Mouse (Mus musculus) hindbrain, embryonic 14.5 days (tissue): ENCODE measurements at regions not wholly inside any gene's neighbourhood (a gene's known extent, or its start where the extent isn't known, plus 50 kb on each side); places are given as distances from the start of the nearest gene placed in this dataset.

Source experiments
- ATAC-seq: fragments of 200-750 bp; cut with Nextera tagmentation; 2 replicates; pipeline ENCODE4 v1.8.0; 2017; ENCODE audit warnings: moderate number of reproducible peaks, mild to moderate bottlenecking, moderate TSS enrichment, moderate library complexity; ENCODE audit not compliant: low FRiP score
- DNase-seq: peaks from one replicate; pipeline ENCODE4 v3.0.0-alpha.2; 2015; ENCODE audit warnings: low spot score
- H3K27ac ChIP-seq: fragments of 300-500 bp; sonication (generic); 2 replicates; pipeline ENCODE4 v1.5.1; 2014; ENCODE audit warnings: mild to moderate bottlenecking, moderate library complexity
- H3K27me3 ChIP-seq: fragments of 300-500 bp; sonication (generic); 2 replicates; pipeline ENCODE4 v1.6.1; 2014; ENCODE audit warnings: mild to moderate bottlenecking, low read length, mixed read lengths; ENCODE audit not compliant: control insufficient read depth, insufficient read depth
- H3K36me3 ChIP-seq: fragments of 300-500 bp; sonication (generic); replicated peaks from 2 replicates; pipeline ENCODE4 v1.6.1; 2014; ENCODE audit not compliant: control insufficient read depth, insufficient read depth
- H3K4me1 ChIP-seq: fragments of 300-500 bp; sonication (generic); replicated peaks from 2 replicates; pipeline ENCODE4 v1.6.1; 2014; ENCODE audit warnings: antibody characterized with exemption, low read length, mixed read lengths; ENCODE audit not compliant: control insufficient read depth, insufficient read depth
- H3K4me2 ChIP-seq: fragments of 300-500 bp; sonication (generic); replicated peaks from 2 replicates; pipeline ENCODE4 v1.6.1; 2014; ENCODE audit warnings: mild to moderate bottlenecking, moderate library complexity
- H3K4me3 ChIP-seq: fragments of 300-500 bp; sonication (generic); replicated peaks from 2 replicates; pipeline ENCODE4 v1.5.1; 2014; ENCODE audit warnings: mild to moderate bottlenecking, low read length
- H3K9ac ChIP-seq: fragments of 300-500 bp; sonication (generic); 2 replicates; pipeline ENCODE4 v1.6.1; 2014
- H3K9me3 ChIP-seq: fragments of 300-500 bp; sonication (generic); 2 replicates; pipeline ENCODE4 v1.6.1; 2016; ENCODE audit warnings: low read length; ENCODE audit not compliant: control insufficient read depth
- WGBS: fragments of 180-500 bp; shearing (Covaris S2); extraction: QIAGEN DNeasy Blood & Tissue Kit; methylation state at CpG from one replicate; pipeline ENCODE4 v1.1.7; 2014; 5-methylcytosine and 5-hydroxymethylcytosine counted together

- Histone ChIP-seq H3K36me3 (no peaks in the 10 kb centered on the region), H3K27ac (no peak overlapping the region), H3K4me3 (no peak overlapping the region), H3K4me2 (no peak overlapping the region), H3K9me3 (no peaks in the 10 kb centered on the region), H3K27me3 (no peaks in the 10 kb centered on the region), H3K9ac (no peak overlapping the region), H3K4me1 (no peaks in the 10 kb centered on the region)
- ATAC-seq (no peak), DNase-seq (no peak)
- whole genome bisulfite sequencing = 81% methylated on average over 4 of the region's 4 CpGs
These were observed 356.1 kb downstream of the Slitrk1 start for GRCm38 (mm10) chr14:108557895-108558294.

DNA sequence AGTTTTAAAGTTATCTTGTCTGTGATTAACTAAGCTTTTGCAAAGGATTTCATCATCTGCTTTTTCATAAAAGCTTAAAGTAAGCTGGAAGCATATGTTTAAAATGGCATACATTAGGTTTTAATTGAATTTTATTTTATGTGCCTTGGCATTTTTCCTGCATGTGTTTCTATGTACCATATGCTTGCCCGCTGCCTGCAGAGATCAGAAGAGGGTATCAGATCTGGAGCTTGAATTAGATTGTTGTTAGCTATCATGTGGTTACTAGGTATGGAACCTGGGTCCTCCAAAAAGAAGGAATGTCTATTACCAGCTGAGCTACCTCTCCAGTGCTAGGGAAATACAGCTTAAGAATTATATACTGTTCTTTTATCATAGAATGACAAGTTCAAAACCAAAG lies 358.4 kb downstream of the Slitrk1 start:
- no peak for DNase-seq
- Histone ChIP-seq H3K9ac (no peak overlapping the region), H3K36me3 (no peaks in the 10 kb centered on the region), H3K4me1 (no peaks in the 10 kb centered on the region), H3K27me3 (no peaks in the 10 kb centered on the region), H3K9me3 (no peaks in the 10 kb centered on the region), H3K27ac (no peak overlapping the region), H3K4me2 (no peak overlapping the region), H3K4me3 (no peak overlapping the region)
- no peak for ATAC-seq
- WGBS = 83% methylated on average over 1 of the region's 1 CpGs

- H3K9ac ChIP-seq = no peak overlapping the region
- DNase-seq (peak; percentile 7), ATAC-seq (no peak)
- no peak overlapping the region for H3K4me3 ChIP-seq
- no peaks in the 10 kb centered on the region for H3K4me1 ChIP-seq
- peaks cover 5% of the 10 kb centered on the region; the same call in 1 of the 2 replicates for H3K9me3 ChIP-seq
- H3K4me2 ChIP-seq = no peak overlapping the region
- WGBS = 95% methylated on average over 1 of the region's 1 CpGs
- H3K27me3 ChIP-seq = no peaks in the 10 kb centered on the region
- H3K27ac ChIP-seq = no peak overlapping the region
- no peaks in the 10 kb centered on the region for H3K36me3 ChIP-seq
These were observed 382.6 kb downstream of the Slitrk1 start for GRCm38 (mm10) chr14:108531401-108531800.

DNA sequence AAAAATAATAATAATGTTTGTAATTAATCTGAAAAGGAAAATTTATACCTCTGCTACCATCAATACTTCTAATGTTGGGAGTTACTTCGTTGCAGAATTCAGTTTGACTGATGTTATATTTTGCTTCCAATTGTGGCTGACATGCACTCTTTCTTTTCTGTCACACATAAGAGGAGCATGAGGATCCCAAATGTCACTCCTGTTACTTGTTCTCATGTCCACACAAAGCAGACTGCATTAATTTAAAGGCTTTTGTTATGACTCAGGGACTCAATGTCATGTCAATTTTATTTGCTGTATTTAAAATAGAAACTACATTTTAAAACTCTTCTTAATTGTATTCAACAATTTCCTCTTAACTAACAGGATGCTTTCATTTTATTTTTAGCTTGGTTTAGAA lies 383.4 kb downstream of the Slitrk1 start:
- 27% methylated on average over 1 of the region's 1 CpGs for whole genome bisulfite sequencing
- ATAC-seq (no peak), DNase-seq (no peak)
- H3K9ac ChIP-seq = no peak overlapping the region
- H3K27me3 ChIP-seq = no peaks in the 10 kb centered on the region
- no peak overlapping the region for H3K27ac ChIP-seq
- no peaks in the 10 kb centered on the region for H3K36me3 ChIP-seq
- peaks cover 5% of the 10 kb centered on the region; the same call in 1 of the 2 replicates for H3K9me3 ChIP-seq
- H3K4me3 ChIP-seq = no peak overlapping the region
- no peak overlapping the region for H3K4me2 ChIP-seq
- H3K4me1 ChIP-seq = no peaks in the 10 kb centered on the region

DNA sequence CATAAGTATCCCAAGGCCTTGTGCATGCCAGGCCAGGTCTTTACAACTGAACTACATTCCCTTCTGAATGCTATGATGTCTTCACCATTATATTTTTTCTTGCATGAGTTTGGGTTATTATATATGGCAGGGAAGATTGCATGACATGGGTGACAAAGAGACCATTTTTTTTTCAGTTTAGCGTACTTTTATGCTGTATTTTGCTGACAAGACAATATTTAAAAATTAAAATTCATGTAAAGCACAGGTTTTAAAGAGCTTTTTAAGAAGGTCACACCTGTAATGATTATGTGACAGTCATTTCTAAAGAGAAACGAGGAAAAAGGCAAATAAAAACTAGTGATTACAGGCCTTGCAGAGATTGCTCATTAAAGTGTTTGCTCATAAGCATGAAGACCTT lies 393.0 kb downstream of the Slitrk1 start:
- no peaks in the 10 kb centered on the region for H3K36me3 ChIP-seq
- ATAC-seq (no peak), DNase-seq (no peak)

More for the DNA sequence above, 393.0 kb downstream of the Slitrk1 start:
- 84% methylated on average over 2 of the region's 2 CpGs for WGBS
- Histone ChIP-seq H3K4me3 (no peak overlapping the region), H3K9me3 (no peaks in the 10 kb centered on the region), H3K27ac (no peak overlapping the region), H3K9ac (no peak overlapping the region), H3K4me2 (no peak overlapping the region), H3K4me1 (no peaks in the 10 kb centered on the region), H3K27me3 (no peaks in the 10 kb centered on the region)
